Mouse (Mus musculus) left cerebral cortex, adult 18-20 months (tissue): ENCODE measurements around the gene Hebp2. TPM values are rescaled to one million over a fixed set of nuclear protein-coding genes. Genes with fewer than 3 reads are reported as not detected.
"Not testable (repeated sequence)": the region's sequence is repeated elsewhere in the genome, so short reads cannot be mapped to it uniquely, and the experiment has no call there.

ENCODE experiments used
- DNase-seq, 2 experiments: peaks; one replicate each; pipeline ENCODE4 v3.0.0; 2021 to 2022; ENCODE audit warnings: low spot score in 2 of 2, mixed read lengths in 1 of 2
- long read RNA-seq, 2 experiments: library from polyadenylated mRNA; stranded (forward); transcript quantifications; one replicate each; pipeline ENCODE4 v2.0.0; 2021
- total RNA-seq, 2 experiments: library from RNA; stranded (reverse); gene quantifications; 2 replicates each; pipeline ENCODE4 v1.2.3; 2021

The Hebp2 gene
- total RNA-seq = 1 to 10 TPM; 4.0 to 4.6 TPM
- long read RNA-seq, experiment 1, partial matches to known transcripts = 0 of 4 reads
- long read RNA-seq, experiment 1, other reads (novel, unspliced or antisense) = 0 of 4 reads
- long read RNA-seq, experiment 2, partial matches to known transcripts = 0 of 2 reads
- long read RNA-seq, experiment 2, other reads (novel, unspliced or antisense) = 0 of 2 reads

GRCm38 (mm10) chr10:18545813-18546235, at the start of gene Hebp2:
Hebp2 (minus strand) TSS chr10:18546076.
- peak; percentile 66 to 69 for DNase-seq

- DNase-seq = no peak
These were observed 43.6 kb upstream of the Hebp2 start for GRCm38 (mm10) chr10:18589455-18589854.

- DNase-seq = no peak
These were observed 38.3 kb upstream of the Hebp2 start for GRCm38 (mm10) chr10:18584188-18584587.

DNA sequence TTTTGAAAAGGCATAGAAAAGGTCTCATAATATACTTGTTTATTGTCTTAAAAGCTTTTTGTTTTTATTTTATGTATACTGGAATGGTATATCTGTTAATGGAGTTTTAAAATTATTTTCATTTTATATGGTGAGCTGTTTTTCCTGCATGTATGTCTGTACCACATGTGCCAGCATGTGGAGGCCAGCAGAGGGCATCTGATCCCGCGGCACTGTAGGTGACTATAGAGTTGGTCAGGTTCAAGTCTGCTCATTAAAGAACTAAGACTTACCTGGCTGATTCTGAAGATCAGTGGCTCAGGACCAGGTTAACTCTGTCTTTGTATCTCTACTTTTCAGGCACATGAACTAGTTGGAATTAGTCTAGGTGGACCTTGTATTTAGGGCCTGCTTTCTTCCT, 26.7 kb upstream of the Hebp2 start:
- no peak for DNase-seq

GRCm38 (mm10) chr10:18562940-18563339, 17.1 kb upstream of the Hebp2 start:
- peak; percentile 56 to 80 for DNase-seq

- DNase-seq = no peak
These were observed 15.6 kb upstream of the Hebp2 start for GRCm38 (mm10) chr10:18561445-18561844.

DNA sequence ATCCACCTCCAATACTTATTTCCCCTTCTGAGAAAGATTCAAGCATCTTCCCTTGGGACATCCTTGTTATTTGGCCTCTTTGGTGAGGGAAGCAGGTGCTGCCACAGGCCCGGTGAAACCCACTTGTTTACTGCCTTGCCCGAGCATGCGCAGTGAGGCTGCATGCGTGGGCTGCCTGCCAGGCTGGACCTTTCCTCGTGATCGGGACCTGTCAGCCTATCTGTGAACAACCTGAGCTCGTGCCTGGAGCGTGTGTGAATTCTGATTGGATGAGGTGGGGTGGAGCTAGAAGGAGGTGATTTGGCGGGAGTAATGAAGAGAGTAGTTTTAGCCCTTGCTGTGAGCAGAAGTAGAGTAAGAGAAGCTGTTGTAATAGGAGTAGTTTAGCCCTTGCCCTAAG, 13.2 kb upstream of the Hebp2 start:
- DNase-seq = not testable (repeated sequence)

DNA sequence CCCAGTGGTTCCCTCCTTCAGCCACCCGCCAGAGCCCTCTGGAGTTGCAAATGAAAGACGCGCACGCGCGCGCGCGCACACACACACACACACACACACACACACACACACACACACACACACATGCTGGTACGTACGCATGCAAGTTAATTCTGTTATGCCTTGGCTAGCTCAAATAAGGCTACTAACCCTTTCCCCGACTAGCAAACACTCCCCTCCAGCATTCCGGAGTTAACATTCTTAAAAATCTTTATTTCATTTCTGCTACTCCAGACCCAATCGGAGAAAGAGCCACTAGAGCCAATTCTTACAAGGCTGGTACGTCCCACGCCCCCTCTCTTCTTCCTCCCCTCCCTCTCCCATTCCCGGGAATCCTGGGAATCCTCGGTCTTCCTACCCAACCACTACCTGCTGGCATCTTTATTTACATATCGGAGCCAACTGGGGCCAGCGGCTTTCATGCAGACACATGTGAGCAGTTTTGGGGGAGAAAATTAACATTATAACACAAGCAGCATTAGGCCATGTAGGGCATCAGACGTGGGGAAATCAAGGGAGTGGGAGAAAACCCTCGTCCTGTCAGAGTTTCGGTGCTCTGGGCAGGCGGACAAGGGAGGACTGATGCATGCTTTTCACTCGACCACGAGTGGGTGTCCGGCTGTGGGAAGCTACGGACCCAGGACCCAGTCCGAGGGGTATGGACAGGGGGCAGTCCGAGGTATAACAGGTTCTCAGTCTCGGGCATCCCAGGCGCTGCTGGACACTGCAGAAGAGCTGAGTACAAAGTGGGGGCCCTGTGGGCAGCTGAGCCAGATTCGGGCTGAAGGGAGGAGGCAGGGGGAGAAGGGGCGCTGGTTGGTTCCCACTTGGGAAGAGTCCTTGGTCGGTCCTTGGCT, 3.7 kb upstream of the Hebp2 start:
- DNase-seq = no peak

- DNase-seq = no peak
These were observed 1.5 kb upstream of the Hebp2 start for GRCm38 (mm10) chr10:18547381-18547780.

DNA sequence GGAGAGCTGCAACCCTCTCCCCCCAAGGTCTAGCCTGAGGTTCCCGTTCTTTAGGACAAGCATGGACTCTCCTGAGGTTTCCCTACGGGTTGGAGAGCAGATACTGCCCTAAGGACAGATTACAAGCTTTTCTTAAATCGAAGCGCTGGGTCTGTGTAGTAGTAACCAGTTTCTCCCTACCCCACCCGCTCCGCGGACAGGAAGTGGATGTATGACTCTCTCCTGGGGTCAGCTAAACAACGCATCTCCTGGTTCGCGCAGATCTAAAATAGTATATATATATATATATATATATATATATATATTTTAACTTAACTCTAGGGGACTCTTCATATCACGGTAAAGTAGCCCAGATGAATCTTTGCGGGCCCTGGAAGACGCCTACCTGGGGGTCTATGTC, 567 bp downstream of the Hebp2 start:
- DNase-seq = no peak

GRCm38 (mm10) chr10:18536889-18537288, 9.0 kb downstream of the Hebp2 start:
- no peak for DNase-seq

GRCm38 (mm10) chr10:18532293-18532692, 13.6 kb downstream of the Hebp2 start:
- no peak for DNase-seq

DNA sequence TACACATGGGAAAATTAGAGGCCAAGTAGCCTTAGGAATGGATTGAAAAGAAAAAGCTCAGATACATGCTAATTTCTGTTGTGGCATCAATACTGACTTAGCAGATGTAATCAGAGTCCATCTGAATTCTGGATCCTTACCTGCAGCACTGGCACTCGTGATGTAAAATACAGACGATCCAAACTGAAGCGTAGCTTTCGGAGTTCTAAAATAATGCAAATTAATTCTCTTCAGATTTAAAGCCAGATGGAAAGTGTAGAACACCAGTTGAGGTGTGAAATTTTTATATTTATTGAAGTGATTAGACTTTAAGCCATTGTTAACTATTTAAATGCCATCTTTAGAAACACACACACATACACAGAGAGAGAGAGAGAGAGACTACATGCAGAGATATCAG, 15.7 kb downstream of the Hebp2 start:
- DNase-seq = no peak

DNA sequence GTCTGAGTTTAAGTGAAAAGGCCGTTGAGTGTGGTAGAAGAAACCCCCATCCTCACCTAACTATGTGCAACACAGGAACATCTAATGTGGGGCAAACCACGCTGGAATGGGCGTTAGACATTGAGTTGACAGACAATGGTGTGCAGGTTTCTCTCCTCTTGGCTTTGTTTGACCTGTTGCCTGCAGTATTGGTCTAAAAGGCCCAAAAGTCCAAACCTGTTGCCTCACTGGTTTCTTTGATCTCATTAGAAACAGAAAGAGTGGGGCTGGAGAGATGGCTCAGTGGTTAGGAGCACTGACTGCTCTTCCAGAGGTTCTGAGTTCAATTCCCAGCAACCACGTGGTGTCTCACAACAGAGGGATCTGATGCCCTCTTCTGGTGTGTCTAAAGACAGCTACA, 16.7 kb downstream of the Hebp2 start:
- DNase-seq = no peak

DNA sequence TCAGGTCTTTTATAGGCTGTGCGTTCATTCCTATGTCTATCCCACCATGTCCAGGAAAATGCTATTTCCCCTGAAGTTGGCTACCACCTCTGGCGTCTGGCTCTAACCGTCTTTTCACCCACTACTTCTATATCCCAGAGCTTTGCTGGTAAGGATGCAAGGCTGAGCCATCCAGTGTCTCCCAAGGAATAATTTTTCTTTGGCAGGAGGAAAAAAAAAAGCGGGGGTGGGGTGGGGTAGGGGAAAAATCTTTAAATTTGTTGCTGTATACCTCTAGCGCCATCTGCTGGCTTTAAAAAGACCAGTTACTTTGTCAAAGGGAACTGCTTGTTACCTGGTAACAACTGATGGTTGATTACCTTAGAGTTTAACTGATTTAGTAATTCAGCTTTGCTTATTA, 17.4 kb downstream of the Hebp2 start:
- peak in 1 of 2 experiments; percentile 42 for DNase-seq

GRCm38 (mm10) chr10:18527766-18528165, 18.1 kb downstream of the Hebp2 start:
- DNase-seq = no peak

DNA sequence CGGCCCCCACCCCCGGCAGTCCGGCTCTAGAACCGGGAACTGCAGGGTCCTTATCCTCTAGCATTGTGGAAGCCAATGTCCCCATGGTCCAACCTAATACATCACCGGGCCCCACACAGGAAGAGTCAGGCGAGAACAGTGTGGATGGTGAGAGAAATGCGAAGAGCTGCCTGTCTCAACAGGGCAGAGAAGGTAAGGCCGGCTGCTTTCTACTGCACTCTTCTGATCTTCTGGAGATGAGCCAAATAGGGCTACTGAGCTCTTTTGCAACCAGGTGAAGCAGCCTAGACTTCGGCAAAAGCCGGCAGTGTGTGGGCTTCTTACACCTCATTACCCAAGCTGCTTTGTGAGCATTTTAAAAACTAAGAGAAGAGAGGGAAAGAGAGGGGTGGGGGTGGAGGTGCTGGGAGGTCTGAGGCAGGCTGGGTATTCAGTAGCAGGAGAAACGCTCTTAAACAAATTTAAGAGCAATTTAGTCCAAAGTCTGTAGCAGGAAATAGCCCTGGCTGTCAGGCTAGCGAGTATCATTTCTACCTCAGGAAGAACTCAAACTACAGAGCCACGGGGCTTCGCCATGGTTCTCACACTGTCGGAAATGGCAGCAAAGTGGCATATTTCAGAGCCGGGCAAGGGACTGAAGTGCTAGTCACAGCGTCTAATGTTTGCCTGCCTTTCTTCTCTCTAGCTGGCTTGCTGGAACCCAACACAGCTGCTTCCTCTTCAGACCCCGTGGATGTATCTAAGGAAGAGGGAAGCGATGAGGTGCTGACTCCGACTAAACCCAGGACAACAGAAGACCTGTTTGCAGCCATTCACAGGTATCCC, 18.8 kb downstream of the Hebp2 start:
- DNase-seq = peak; percentile 13 to 28

DNA sequence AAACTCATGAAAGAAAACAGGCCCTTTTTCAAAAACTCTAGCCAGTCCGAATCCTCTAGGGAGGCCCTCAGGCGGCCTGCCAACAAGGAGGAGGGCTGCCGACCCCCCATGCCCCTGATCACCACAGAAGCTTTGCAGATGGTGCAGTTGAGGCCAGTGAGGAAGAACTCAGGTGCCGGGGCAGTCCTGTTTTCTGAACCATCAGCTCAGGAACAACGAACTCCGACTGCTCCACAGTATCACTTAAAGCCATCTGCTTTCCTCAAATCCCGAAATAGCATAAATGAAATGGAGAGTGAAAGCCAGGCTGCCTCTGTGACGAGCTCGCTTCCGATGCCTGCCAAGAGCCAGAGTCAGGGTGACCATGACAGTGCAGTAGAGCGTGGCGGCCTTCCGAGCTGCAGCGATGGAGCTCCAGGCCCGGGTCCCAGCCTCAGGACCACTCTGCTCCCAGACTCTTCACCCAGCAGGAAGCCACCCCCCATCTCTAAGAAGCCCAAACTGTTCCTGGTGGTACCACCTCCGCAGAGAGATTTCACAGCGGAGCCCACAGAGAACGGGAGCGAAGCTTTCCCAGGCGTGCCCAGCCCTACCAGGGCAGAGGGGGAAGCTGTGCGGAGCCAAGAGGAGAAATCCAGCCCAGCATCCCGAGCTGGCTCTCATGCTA, 19.6 kb downstream of the Hebp2 start:
- DNase-seq = peak; percentile 57 to 74

- DNase-seq = no peak
These were observed 20.1 kb downstream of the Hebp2 start for GRCm38 (mm10) chr10:18525726-18526125.

GRCm38 (mm10) chr10:18525311-18525710, 20.6 kb downstream of the Hebp2 start:
- DNase-seq = no peak

DNA sequence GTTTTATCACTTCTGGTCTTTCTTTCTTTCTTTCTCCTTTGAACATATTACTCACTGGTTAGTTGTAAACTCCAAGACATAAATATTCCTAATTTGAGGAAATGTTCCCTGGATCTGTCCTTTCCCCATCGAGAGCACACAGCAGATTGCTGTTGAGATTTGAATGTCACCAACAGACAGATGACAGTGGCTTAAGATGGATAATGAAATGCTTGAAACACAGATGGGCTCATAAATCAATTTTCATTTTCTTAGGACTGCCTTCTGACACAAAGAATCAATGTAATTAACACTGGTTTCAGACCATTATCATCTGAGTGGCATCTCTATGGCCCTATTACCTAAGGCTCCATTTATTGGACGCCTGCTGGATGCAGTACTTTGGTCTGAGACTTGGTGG, 23.3 kb downstream of the Hebp2 start:
- DNase-seq = no peak
